Mouse (Mus musculus): ENCODE data around the gene Il17a.
"Not testable (repeated sequence)": the region's sequence is repeated elsewhere in the genome, so short reads cannot be mapped to it uniquely, and the experiment has no call there.

Il17a gene

GRCm38 (mm10) chr1:20730903-20731302 is at the start of gene Il17a:
TSS of gene Il17a (plus strand) at chr1:20730905.
- DNase-seq (ENCODE audit: low spot score): no peak

DNA sequence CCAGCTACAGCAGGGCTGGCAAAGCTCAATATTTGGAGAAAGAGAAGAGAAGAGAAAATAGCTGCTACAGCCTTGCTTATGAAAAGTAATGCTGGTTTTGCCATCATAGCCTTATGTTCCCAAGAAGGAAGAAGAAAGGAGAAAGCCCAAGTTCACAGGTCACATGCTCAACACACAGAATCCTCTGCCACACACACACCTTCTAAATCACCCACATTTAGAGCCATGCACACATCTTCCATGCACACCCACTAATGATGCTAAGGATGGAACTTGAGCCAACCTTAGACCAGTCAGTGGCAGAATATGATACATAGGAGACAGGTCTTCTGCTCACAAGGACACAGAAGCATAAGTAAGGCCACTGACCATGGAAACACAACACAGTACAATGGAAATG is 47.9 kb upstream of the Il17a start:
- no peak for DNase-seq (ENCODE audit: low spot score)

DNA sequence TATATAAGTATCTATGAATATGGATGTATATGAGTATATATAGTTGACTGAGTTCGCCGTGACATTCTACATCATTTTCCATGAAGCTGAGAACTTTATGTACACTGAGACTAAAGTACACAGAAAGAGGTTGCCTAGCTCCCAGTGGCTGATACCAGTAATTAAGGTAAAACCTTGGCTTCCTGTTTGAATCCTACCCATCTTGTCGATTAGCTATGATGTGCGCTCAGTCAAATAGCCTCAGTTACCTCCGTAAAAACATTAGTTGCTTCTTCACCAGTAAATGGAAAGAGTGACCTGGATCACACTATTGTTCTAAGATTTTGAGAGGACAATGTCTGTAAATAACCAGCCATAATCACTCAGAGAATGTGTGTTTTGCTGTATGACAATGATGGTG is 47.3 kb upstream of the Il17a start:
- no peak for DNase-seq (ENCODE audit: low spot score)

GRCm38 (mm10) chr1:20683853-20684252 is 46.9 kb upstream of the Il17a start:
- DNase-seq (ENCODE audit: low spot score): no peak

- DNase-seq (ENCODE audit: low spot score): no peak
Measured at GRCm38 (mm10) chr1:20684403-20684802, 46.3 kb upstream of the Il17a start.

DNA sequence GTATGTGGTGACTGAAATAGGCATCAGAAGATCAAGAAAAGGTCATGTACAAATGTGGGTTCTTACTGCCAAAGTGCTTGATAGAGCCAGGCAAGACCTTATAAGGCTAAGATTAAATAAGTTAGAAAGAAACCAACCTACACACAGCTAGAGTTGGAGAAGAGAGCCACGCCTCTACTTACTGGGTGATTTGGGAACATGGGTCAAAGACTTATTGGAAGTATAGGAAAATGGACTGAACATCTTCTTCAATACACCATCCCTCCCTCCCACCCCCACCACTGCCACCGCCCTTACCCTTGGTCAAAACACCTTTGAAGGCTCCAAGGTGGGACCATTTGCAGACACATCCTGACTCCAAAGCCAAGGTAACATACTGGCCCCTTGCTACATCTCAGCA is 45.3 kb upstream of the Il17a start:
- no peak for DNase-seq (ENCODE audit: low spot score)

GRCm38 (mm10) chr1:20685907-20686306 is 44.8 kb upstream of the Il17a start:
- no peak for DNase-seq (ENCODE audit: low spot score)

DNA sequence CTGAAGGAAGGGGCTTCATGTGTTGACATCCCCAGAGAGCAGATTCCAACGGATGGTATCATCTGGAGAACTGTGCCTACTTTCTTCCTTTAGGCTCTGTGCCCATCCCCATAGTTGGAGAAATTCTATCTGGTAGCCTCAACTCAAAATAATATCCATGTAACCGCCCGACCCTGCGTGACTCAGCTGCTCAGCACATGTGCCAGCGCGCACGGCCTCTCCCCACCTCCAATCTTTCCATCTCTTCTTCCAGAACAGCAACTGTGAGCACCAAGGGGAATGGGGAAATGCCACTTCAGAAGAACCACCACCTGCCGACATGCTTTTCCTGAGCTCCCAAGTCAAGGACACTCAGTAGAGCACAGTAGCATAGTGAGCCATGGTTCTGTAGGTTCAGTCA is 39.4 kb upstream of the Il17a start:
- DNase-seq (ENCODE audit: low spot score): no peak

DNA sequence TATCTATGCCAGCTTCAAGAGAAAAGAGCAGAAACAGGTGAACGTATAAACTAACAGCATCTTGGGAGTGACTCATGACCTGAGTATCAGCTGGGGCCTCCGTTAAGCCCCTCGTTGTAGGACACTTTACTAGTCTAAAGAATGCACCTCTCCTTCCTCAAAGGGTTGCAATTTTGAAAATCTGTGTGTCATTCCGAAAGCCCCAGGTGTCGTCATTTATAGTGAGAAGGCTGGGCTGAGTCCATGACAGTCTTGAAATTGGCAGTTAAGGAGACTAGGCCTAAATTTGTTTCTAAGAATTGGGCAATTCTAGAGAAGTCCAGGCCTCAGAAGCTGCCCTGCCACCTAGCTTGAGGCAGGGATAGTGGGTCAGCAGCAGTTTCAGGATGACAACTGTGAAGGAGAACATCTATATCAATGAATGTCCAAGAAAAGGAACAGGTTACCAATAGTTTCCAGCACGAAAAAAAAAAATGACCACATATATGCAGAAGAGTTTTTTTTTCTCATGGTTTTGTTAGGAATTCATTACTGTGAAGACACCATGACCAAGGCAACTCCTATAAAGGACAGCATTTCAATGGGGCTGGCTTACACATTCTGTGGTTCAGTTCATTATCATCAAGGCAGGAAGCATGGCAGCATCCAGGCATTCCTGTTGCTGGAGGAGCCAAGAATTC is 36.9 kb upstream of the Il17a start:
- DNase-seq (ENCODE audit: low spot score): no peak

DNA sequence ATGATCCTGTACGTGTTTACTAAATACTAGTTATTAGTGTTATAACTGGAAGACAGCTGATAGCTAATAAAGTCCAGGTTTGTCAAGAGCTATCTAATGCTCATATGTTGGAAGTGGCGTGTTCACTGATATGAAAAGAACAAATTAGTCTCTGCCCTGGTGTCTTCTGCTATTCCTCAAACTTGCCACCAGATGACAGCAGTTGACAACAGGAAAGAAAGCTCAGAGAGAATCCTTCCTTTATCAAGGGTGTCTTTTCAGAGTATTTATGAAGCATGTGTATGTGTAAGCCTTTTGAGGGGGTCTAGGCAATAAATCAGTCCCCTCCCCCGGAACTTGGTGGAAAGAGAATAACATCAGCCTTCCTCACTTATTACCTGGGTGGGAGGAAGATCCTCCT is 30.7 kb upstream of the Il17a start:
- DNase-seq (ENCODE audit: low spot score): peak; percentile 33

DNA sequence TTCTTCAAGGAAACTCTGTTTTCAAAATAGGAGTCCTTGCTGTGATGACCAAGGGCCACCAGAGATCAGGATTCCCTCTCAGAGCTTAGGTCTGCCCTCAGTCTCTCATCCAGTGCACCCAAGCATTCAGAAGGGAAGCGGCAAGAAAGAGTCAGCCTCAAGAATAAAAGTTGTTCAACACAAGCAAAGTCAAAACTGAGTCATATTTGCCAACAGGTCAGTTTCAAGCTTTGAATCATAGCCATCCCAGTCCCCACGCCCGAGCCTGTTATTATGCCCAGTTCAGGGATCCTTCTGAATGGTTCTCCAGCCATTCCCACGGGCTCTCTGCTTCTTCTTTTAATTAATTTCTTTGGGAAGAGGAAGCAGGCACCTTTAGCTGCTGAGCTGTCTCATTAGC is 5.9 kb downstream of the Il17a start:
- no peak for DNase-seq (ENCODE audit: low spot score)

GRCm38 (mm10) chr1:20738483-20738882 is 7.8 kb downstream of the Il17a start:
- DNase-seq (ENCODE audit: low spot score): peak; percentile 21

GRCm38 (mm10) chr1:20740496-20740998 is 9.8 kb downstream of the Il17a start:
- DNase-seq (ENCODE audit: low spot score): no peak

DNA sequence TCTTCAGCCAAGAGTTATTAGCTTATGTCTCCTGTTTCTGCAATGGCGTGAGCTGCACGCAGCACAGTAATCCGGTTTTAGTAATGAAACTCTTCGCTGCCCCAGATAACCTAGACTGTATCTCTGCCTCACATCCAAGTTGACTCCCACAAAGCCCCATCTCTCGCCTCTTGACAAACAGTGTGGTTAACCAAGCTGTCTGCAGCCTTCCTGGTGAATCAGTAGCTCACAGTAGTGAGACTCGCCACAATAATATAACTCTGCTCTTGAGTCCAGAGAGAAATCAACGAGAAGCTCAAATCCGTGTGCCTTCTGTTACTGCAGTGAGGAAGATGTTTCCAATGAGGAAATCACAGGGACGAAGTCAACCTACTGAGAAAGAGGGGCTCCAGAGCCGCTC is 23.7 kb downstream of the Il17a start:
- DNase-seq (ENCODE audit: low spot score): no peak

DNA sequence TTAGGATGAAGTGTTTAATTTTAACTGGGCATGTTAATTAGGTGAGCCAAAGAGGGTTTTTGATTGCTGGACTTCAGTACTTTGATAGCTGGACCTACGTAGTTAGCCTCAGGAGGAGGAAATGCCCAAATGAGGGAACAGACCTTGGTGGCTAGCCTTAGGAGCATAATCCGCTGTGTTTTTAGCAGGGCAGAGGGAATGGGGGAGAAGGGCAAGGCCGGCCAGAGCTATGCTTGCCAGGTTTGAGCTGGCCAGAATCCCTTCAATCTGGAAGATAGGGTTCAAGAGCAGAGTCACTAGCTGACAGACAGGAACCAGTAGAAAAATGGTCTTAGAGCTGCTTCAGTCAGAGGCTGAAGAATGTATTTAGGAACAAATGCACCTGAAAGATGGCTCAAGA is 26.9 kb downstream of the Il17a start:
- DNase-seq (ENCODE audit: low spot score): no peak

DNA sequence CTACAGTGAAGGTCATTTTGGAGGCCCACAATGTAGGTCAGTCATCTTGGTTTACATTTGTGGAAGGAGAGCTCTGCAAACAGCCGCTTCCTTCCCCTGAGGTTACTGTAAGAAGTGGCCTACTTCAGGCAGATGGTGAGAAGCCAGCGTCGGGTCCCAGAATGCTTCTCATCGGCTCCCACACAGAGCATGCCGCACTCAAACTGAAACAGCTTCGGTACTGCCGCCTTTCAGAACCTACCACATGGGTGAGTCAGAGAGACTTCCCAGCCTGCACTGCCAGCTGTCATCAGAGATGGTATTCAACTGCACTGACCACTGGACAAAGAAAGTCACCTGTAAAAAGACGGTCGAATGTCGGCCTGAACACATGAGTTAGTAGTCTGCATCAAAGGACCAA is 29.1 kb downstream of the Il17a start:
- DNase-seq (ENCODE audit: low spot score): no peak

DNA sequence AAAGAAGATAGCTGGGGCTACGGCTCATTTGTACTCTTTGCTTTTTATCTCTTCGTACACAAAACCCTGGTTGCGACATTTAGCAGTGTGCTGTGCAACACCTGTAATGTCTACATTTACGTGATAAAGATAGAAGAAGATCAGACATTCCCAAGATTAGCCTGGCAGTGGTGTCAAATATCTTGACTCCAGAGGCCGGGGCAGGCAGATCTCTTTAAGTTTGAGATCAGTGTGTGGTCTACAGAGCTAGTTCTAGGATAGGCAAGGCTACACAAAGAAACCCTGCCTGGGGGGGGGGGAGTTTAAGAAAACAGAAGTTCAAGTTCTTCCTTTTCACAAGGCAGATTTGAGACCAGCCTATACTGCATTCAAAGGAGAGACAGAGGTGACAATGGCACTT is 29.6 kb downstream of the Il17a start:
- DNase-seq (ENCODE audit: low spot score): no peak

- DNase-seq (ENCODE audit: low spot score): peak; percentile 3
Measured at GRCm38 (mm10) chr1:20761411-20761810, 30.7 kb downstream of the Il17a start.

DNA sequence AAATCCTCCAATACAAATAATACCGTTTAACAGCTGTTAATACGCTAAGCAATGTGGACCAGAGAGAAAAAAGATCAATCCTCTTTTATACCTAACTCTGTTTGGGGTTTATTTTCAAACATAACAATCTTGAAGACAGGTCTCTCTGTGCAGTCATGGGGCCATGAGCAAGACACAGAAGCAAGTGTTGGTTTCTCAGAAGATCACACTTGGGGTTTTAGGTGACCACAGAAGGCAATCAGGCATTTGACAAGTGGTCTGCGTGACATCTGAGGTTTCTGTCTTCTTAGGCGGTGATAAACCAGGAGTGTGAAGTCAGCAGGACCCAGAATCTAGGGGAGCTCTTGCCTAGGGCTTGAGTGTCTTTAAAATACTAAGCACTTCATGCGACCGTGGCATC is 35.8 kb downstream of the Il17a start:
- no peak for DNase-seq (ENCODE audit: low spot score)

DNA sequence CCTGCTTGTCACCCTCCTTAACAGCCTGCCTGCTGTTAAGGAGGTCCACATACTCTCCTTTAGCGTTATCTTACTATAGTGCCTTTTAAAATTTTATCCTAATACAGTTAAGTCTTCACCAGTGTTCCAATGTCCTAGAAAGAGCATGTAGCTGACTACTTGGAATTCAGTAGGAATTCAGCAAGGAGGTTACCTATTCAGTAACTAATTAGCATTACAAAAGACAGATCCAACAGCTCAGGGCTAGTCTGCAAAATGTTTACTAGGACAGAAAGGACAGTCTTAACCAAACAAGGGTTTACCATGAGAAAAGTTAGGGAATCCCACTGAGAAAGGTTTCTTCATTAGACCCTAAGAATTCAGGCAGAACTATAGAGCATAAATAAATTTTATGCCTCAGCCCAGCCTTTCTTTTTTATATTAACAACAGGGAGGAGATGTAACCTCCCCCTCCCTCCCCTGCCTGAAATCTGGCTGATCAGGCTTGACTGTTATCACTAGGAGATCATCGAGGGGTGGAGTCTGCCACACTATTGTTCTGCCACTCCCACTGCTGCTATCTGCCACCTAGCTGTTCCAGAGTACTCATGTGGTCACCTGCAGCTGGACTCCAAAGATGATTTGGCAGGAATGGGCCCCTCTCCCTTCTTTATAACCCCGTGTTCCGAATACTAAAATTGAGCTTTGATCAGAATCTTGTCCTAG is 43.5 kb downstream of the Il17a start:
- DNase-seq (ENCODE audit: low spot score): not testable (repeated sequence)

DNA sequence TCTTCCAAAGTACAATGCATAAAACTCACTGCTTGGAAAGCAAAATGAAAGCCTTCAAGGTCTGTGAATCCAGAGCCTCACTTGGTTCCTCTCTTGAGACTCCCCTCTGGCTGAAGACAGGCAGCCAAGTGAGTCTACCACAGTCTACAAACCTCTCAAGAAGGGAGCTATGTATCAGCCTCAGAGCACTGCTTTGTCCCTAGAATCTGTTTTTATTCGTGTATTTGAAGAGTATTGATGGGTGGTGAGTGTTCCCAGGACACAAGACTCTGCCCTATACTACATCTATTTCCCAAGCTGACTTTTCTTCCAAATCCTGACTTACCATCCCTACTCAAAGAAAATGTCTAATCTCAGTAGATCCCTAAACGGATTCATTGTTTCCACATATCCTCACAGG is 47.7 kb downstream of the Il17a start:
- no peak for DNase-seq (ENCODE audit: low spot score)
